Mouse (Mus musculus) forebrain, embryonic 12.5 days (tissue): ENCODE results near the gene Serpinb13. TPM values are rescaled to one million over a fixed set of nuclear protein-coding genes. Genes with fewer than 3 reads are reported as not detected.

ENCODE experiments used
- ATAC-seq: fragments of 200-750 bp; cut with Nextera tagmentation; 2 replicates; pipeline ENCODE4 v1.8.0; 2017; ENCODE audit warnings: moderate TSS enrichment; ENCODE audit not compliant: low FRiP score
- H3K27ac ChIP-seq: fragments of 300-500 bp; sonication (generic); 2 replicates; pipeline ENCODE4 v1.5.1; 2016; ENCODE audit warnings: mild to moderate bottlenecking
- H3K27me3 ChIP-seq: fragments of 300-500 bp; sonication (generic); 2 replicates; pipeline ENCODE4 v1.6.1; 2016; ENCODE audit warnings: mild to moderate bottlenecking
- H3K36me3 ChIP-seq: fragments of 300-500 bp; sonication (generic); replicated peaks from 2 replicates; pipeline ENCODE4 v1.6.1; 2016; ENCODE audit warnings: mild to moderate bottlenecking
- H3K4me1 ChIP-seq: fragments of 300-500 bp; sonication (generic); 2 replicates; pipeline ENCODE4 v1.6.1; 2016
- H3K4me2 ChIP-seq: fragments of 300-500 bp; sonication (generic); 2 replicates; pipeline ENCODE4 v1.6.1; 2016; ENCODE audit warnings: mild to moderate bottlenecking, moderate library complexity
- H3K4me3 ChIP-seq: fragments of 300-500 bp; sonication (generic); replicated peaks from 2 replicates; pipeline ENCODE4 v1.5.1; 2016; ENCODE audit warnings: mild to moderate bottlenecking
- H3K9ac ChIP-seq: fragments of 300-500 bp; sonication (generic); 2 replicates; pipeline ENCODE4 v1.6.1; 2016; ENCODE audit warnings: mild to moderate bottlenecking
- H3K9me3 ChIP-seq: fragments of 300-500 bp; sonication (generic); 2 replicates; pipeline ENCODE4 v1.6.1; 2016
- WGBS: fragments of 180-500 bp; shearing (Covaris S2); methylation state at CpG from one replicate; pipeline ENCODE4 v1.1.7; 2016; 5-methylcytosine and 5-hydroxymethylcytosine counted together
- polyA plus RNA-seq: library from polyadenylated mRNA; unstranded; fragments of >200 nt; fragmentation: Nextera tagmentation; extraction: Ambion mirVana; gene quantifications from 2 replicates; pipeline ENCODE4 v1.2.1, GENCODE M21; 2016

Serpinb13 gene
- not detected in 2 replicates for polyA plus RNA-seq

- H3K27me3 ChIP-seq, result no peaks in the 10 kb centered on the region
- H3K9me3 ChIP-seq, result no peaks in the 10 kb centered on the region
- H3K4me3 ChIP-seq, result no peak within 1 kb of the TSS
- H3K4me1 ChIP-seq, result no peaks in the 10 kb centered on the region
- H3K9ac ChIP-seq, result no peak within 1 kb of the TSS
- H3K4me2 ChIP-seq, result no peak within 1 kb of the TSS
- H3K27ac ChIP-seq, result no peak within 1 kb of the TSS
- no peak for ATAC-seq
- H3K36me3 ChIP-seq, result no peaks in the 10 kb centered on the region
Measured at GRCm38 (mm10) chr1:106980684-106981083, at the start of gene Serpinb13. TSS of gene Serpinb13 (plus strand) at chr1:106980984.

- no peaks in the 10 kb centered on the region for H3K27me3 ChIP-seq
- H3K9ac ChIP-seq, result no peak overlapping the region
- H3K4me1 ChIP-seq, result no peaks in the 10 kb centered on the region
- WGBS, result 86% methylated on average over 4 of the region's 4 CpGs
- no peak overlapping the region for H3K4me2 ChIP-seq
- no peak overlapping the region for H3K27ac ChIP-seq
- H3K36me3 ChIP-seq, result no peaks in the 10 kb centered on the region
- no peak overlapping the region for H3K4me3 ChIP-seq
- no peaks in the 10 kb centered on the region for H3K9me3 ChIP-seq
- no peak for ATAC-seq
Measured at GRCm38 (mm10) chr1:106931954-106932353, 48.8 kb upstream of the Serpinb13 start.

- Histone ChIP-seq H3K4me3 (no peak overlapping the region), H3K9ac (no peak overlapping the region), H3K4me1 (no peaks in the 10 kb centered on the region), H3K9me3 (no peaks in the 10 kb centered on the region), H3K4me2 (no peak overlapping the region), H3K36me3 (no peaks in the 10 kb centered on the region), H3K27ac (no peak overlapping the region), H3K27me3 (no peaks in the 10 kb centered on the region)
- ATAC-seq, result no peak
Measured at GRCm38 (mm10) chr1:106933658-106934057, 47.1 kb upstream of the Serpinb13 start.

GRCm38 (mm10) chr1:106934265-106934664, 46.5 kb upstream of the Serpinb13 start, which contains the start of gene Serpinb12:
TSS of gene Serpinb12 (plus strand) at chr1:106934449.
- Histone ChIP-seq H3K9ac (no peak within 1 kb of the TSS), H3K4me2 (no peak within 1 kb of the TSS), H3K27ac (no peak within 1 kb of the TSS), H3K9me3 (no peaks in the 10 kb centered on the region), H3K4me3 (no peak within 1 kb of the TSS), H3K27me3 (no peaks in the 10 kb centered on the region), H3K36me3 (no peaks in the 10 kb centered on the region), H3K4me1 (no peaks in the 10 kb centered on the region)
- 82% methylated on average over 6 of the region's 6 CpGs for WGBS
- no peak for ATAC-seq

- no peak overlapping the region for H3K27ac ChIP-seq
- ATAC-seq, result no peak
- 76% methylated on average over 1 of the region's 1 CpGs for WGBS
Measured at GRCm38 (mm10) chr1:106947217-106947616, 33.6 kb upstream of the Serpinb13 start.

GRCm38 (mm10) chr1:106959981-106960380, 20.8 kb upstream of the Serpinb13 start:
- H3K9ac ChIP-seq, result no peak overlapping the region
- no peaks in the 10 kb centered on the region for H3K9me3 ChIP-seq
- H3K4me3 ChIP-seq, result no peak overlapping the region
- 78% methylated on average over 3 of the region's 3 CpGs for WGBS
- no peak overlapping the region for H3K27ac ChIP-seq
- H3K4me1 ChIP-seq, result no peaks in the 10 kb centered on the region
- ATAC-seq, result no peak
- H3K4me2 ChIP-seq, result no peak overlapping the region
- H3K36me3 ChIP-seq, result no peaks in the 10 kb centered on the region
- H3K27me3 ChIP-seq, result no peaks in the 10 kb centered on the region

More at GRCm38 (mm10) chr1:106947217-106947616, 33.6 kb upstream of the Serpinb13 start:
- H3K9me3 ChIP-seq, result no peaks in the 10 kb centered on the region
- no peaks in the 10 kb centered on the region for H3K36me3 ChIP-seq
- no peak overlapping the region for H3K4me2 ChIP-seq
- H3K27me3 ChIP-seq, result no peaks in the 10 kb centered on the region
- no peak overlapping the region for H3K4me3 ChIP-seq
- no peak overlapping the region for H3K9ac ChIP-seq
- H3K4me1 ChIP-seq, result no peaks in the 10 kb centered on the region

- no peak for ATAC-seq
- no peaks in the 10 kb centered on the region for H3K4me1 ChIP-seq
- H3K36me3 ChIP-seq, result no peaks in the 10 kb centered on the region
- H3K9ac ChIP-seq, result no peak overlapping the region
- H3K9me3 ChIP-seq, result no peaks in the 10 kb centered on the region
- H3K27me3 ChIP-seq, result no peaks in the 10 kb centered on the region
- H3K27ac ChIP-seq, result no peak overlapping the region
- H3K4me3 ChIP-seq, result no peak overlapping the region
- no peak overlapping the region for H3K4me2 ChIP-seq
- WGBS, result 41% methylated on average over 3 of the region's 3 CpGs
Measured at GRCm38 (mm10) chr1:106961023-106961422, 19.8 kb upstream of the Serpinb13 start.

- no peaks in the 10 kb centered on the region for H3K36me3 ChIP-seq
- WGBS, result 95% methylated on average over 1 of the region's 1 CpGs
- no peak overlapping the region for H3K4me3 ChIP-seq
- H3K27me3 ChIP-seq, result no peaks in the 10 kb centered on the region
- no peak overlapping the region for H3K4me2 ChIP-seq
- no peak overlapping the region for H3K9ac ChIP-seq
- no peak overlapping the region for H3K27ac ChIP-seq
- ATAC-seq, result no peak
- H3K4me1 ChIP-seq, result no peaks in the 10 kb centered on the region
- H3K9me3 ChIP-seq, result no peaks in the 10 kb centered on the region
Measured at GRCm38 (mm10) chr1:106983092-106983491, 2.3 kb downstream of the Serpinb13 start.

- H3K4me3 ChIP-seq, result no peak overlapping the region
- no peaks in the 10 kb centered on the region for H3K9me3 ChIP-seq
- no peaks in the 10 kb centered on the region for H3K27me3 ChIP-seq
- H3K27ac ChIP-seq, result no peak overlapping the region
- no peaks in the 10 kb centered on the region for H3K36me3 ChIP-seq
- no peaks in the 10 kb centered on the region for H3K4me1 ChIP-seq
- WGBS, result 80% methylated on average over 2 of the region's 2 CpGs
- no peak for ATAC-seq
- no peak overlapping the region for H3K4me2 ChIP-seq
- no peak overlapping the region for H3K9ac ChIP-seq
Measured at GRCm38 (mm10) chr1:106983865-106984264, 3.1 kb downstream of the Serpinb13 start.

GRCm38 (mm10) chr1:107000424-107000823, 19.6 kb downstream of the Serpinb13 start:
- Histone ChIP-seq H3K27ac (no peak overlapping the region), H3K9me3 (no peaks in the 10 kb centered on the region), H3K9ac (no peak overlapping the region), H3K27me3 (no peaks in the 10 kb centered on the region), H3K4me3 (no peak overlapping the region), H3K4me2 (no peak overlapping the region), H3K36me3 (no peaks in the 10 kb centered on the region), H3K4me1 (no peaks in the 10 kb centered on the region)
- ATAC-seq, result no peak
- 81% methylated on average over 13 of the region's 13 CpGs for WGBS

- ATAC-seq, result no peak
- Histone ChIP-seq H3K9me3 (no peaks in the 10 kb centered on the region), H3K9ac (no peak overlapping the region), H3K27ac (no peak overlapping the region), H3K4me3 (no peak overlapping the region), H3K27me3 (no peaks in the 10 kb centered on the region), H3K36me3 (no peaks in the 10 kb centered on the region), H3K4me1 (no peaks in the 10 kb centered on the region), H3K4me2 (no peak overlapping the region)
- WGBS, result 78% methylated on average over 2 of the region's 2 CpGs
Measured at GRCm38 (mm10) chr1:107001754-107002153, 21.0 kb downstream of the Serpinb13 start.

GRCm38 (mm10) chr1:107006316-107006715, 25.5 kb downstream of the Serpinb13 start:
- no peak overlapping the region for H3K9ac ChIP-seq
- no peaks in the 10 kb centered on the region for H3K4me1 ChIP-seq
- H3K27me3 ChIP-seq, result no peaks in the 10 kb centered on the region
- no peak for ATAC-seq
- H3K27ac ChIP-seq, result no peak overlapping the region
- no peak overlapping the region for H3K4me3 ChIP-seq
- H3K36me3 ChIP-seq, result no peaks in the 10 kb centered on the region
- 74% methylated on average over 3 of the region's 3 CpGs for WGBS
- H3K4me2 ChIP-seq, result no peak overlapping the region
- no peaks in the 10 kb centered on the region for H3K9me3 ChIP-seq

GRCm38 (mm10) chr1:107014530-107014929, 33.7 kb downstream of the Serpinb13 start:
- H3K9ac ChIP-seq, result no peak overlapping the region
- ATAC-seq, result no peak
- no peak overlapping the region for H3K4me3 ChIP-seq
- no peaks in the 10 kb centered on the region for H3K36me3 ChIP-seq
- no peak overlapping the region for H3K27ac ChIP-seq
- WGBS, result 42% methylated on average over 2 of the region's 2 CpGs
- no peaks in the 10 kb centered on the region for H3K4me1 ChIP-seq
- H3K4me2 ChIP-seq, result no peak overlapping the region
- no peaks in the 10 kb centered on the region for H3K27me3 ChIP-seq
- no peaks in the 10 kb centered on the region for H3K9me3 ChIP-seq
